Mouse (Mus musculus): ENCODE data around the gene Btbd9.

GRCm38 (mm10) chr17:30467566-30468213 lies 108.6 kb downstream of the Btbd9 start:
- no peak for TF ChIP-seq GATA1 (IDR thresholded peaks at IDR 0.05; ENCODE audit: borderline replicate concordance, low read length)
- TF ChIP-seq FLI1 (IDR thresholded peaks at IDR 0.05; ENCODE audit: low read length) = no peak

All from megakaryocyte, embryonic 14.5 days (primary cell).